In genomic region chr16:55539179-55539578, GRCm38 (mm10) we compare ENCODE assay signal across 22 mouse cellular contexts.
"Had no signal": no experiment of that assay in that cellular context is flagged by ENCODE, and none has a peak within 500 bp of the region (broad histone marks: within the 10 kb centered on the region; RNA-seq: fewer than 3 reads in every experiment).

No protein-coding gene starts in this region.

- H3K36me3 ChIP-seq: lung, embryonic 15.5 days; midbrain, embryonic 10.5 days; midbrain, embryonic 12.5 days; neural tube, embryonic 13.5 days; neural tube, embryonic 15.5 days had no signal

- H3K9me3 ChIP-seq: lung, embryonic 15.5 days; midbrain, embryonic 10.5 days; midbrain, embryonic 12.5 days; neural tube, embryonic 13.5 days; neural tube, embryonic 15.5 days had no signal

- H3K4me1 ChIP-seq: lung, embryonic 15.5 days; midbrain, embryonic 10.5 days; midbrain, embryonic 12.5 days; neural tube, embryonic 13.5 days; neural tube, embryonic 15.5 days had no signal

- H3K27me3 ChIP-seq: lung, embryonic 15.5 days; megakaryocyte, embryonic 14.5 days; midbrain, embryonic 12.5 days; neural tube, embryonic 13.5 days; neural tube, embryonic 15.5 days had no signal

- DNase-seq: lung, adult 2 months; lung, postnatal 14 days; lung, postnatal 36 days; midbrain, embryonic 14.5 days; retina, postnatal 1 day; right cerebral cortex, adult 18-20 months; right cerebral cortex, postnatal 25 days; right cerebral cortex, postnatal 4 days; spleen, adult 18-20 months; thymus, adult 2 months; thymus, postnatal 25 days; thymus, postnatal 4 days had no signal

- H3K4me3 ChIP-seq: lung, embryonic 15.5 days; megakaryocyte, embryonic 14.5 days; midbrain, embryonic 10.5 days; midbrain, embryonic 12.5 days; myocyte; neural tube, embryonic 13.5 days; neural tube, embryonic 15.5 days had no signal

- H3K27ac ChIP-seq: lung, embryonic 15.5 days; macrophage; midbrain, embryonic 10.5 days; midbrain, embryonic 12.5 days; neural tube, embryonic 13.5 days; neural tube, embryonic 15.5 days had no signal

- ATAC-seq: lung, postnatal 0 days; midbrain, embryonic 16.5 days had no signal

- H3K9ac ChIP-seq: lung, embryonic 15.5 days; midbrain, embryonic 12.5 days; neural tube, embryonic 13.5 days; neural tube, embryonic 15.5 days had no signal

- H3K4me2 ChIP-seq: lung, embryonic 15.5 days; midbrain, embryonic 12.5 days; neural tube, embryonic 13.5 days; neural tube, embryonic 15.5 days had no signal
